ENCODE assay signal across 17 mouse cellular contexts in genomic region chr12:59238434-59238833, GRCm38 (mm10). TPM values are rescaled to one million over a fixed set of nuclear protein-coding genes. Genes with fewer than 3 reads are reported as not detected.
DNase-seq lines count a peak whose midpoint lies in the region; TF ChIP-seq lines count a peak whose summit lies in the region.
"Had no signal": no experiment of that assay in that cellular context is flagged by ENCODE, and none has a peak within 500 bp of the region (broad histone marks: within the 10 kb centered on the region; RNA-seq: fewer than 3 reads in every experiment).

No protein-coding gene starts in this region.

- DNase-seq in layer of hippocampus, adult 2 months (ENCODE audit: low spot score in 2 of 2) = peak in 1 of 2 experiments; percentile 50
- DNase-seq in layer of hippocampus, postnatal 10 days (ENCODE audit: low spot score in 2 of 2) = no peak
- DNase-seq in left cerebral cortex, adult 2 months (ENCODE audit: extremely low spot score in 1 of 2, low spot score in 2 of 2) = no peak
- DNase-seq in left cerebral cortex, adult 11 months (ENCODE audit: low spot score) = no peak
- DNase-seq in brain, embryonic 14.5 days (ENCODE audit: low read depth) = peak; percentile 28
- DNase-seq in cerebellum, adult 11 months = no peak
- DNase-seq: adrenal gland, adult 2 months; adrenal gland, postnatal 10 days; adrenal gland, postnatal 25 days; cerebellum, adult 11-12 months; cerebellum, adult 2 months; cerebellum, adult 9-10 months; cerebellum, postnatal 10 days; cerebellum, postnatal 25 days had no signal

- no peak for TF ChIP-seq POLR2A in brain, embryonic 14.5 days (IDR thresholded peaks at IDR 0.05; ENCODE audit: borderline replicate concordance, extremely low read depth, insufficient read depth, insufficient read length, poor library complexity, severe bottlenecking)

- intact Hi-C loops in left cerebral cortex, adult 2 months (cut with DNase I) = loop anchor here (10.0 kb wide), 1 partner anchor 376 kb away; no protein-coding TSS in a partner anchor

- peak overlapping the region; percentile 83 for H3K27ac ChIP-seq in layer of hippocampus, adult 2 months
- H3K27ac ChIP-seq in left cerebral cortex, adult 2 months = no peak overlapping the region
- H3K27ac ChIP-seq: embryonic facial prominence, embryonic 10.5 days; embryonic facial prominence, embryonic 12.5 days; forebrain, embryonic 13.5 days had no signal

- TF ChIP-seq CTCF in layer of hippocampus, adult 2 months (conservative IDR thresholded peaks at IDR 0.05) = no peak
- TF ChIP-seq CTCF in left cerebral cortex, adult 2 months (IDR thresholded peaks at IDR 0.05) = no peak
- no peak for TF ChIP-seq CTCF in brain, embryonic 14.5 days (IDR thresholded peaks at IDR 0.05; ENCODE audit: borderline replicate concordance, extremely low read depth, insufficient read depth, insufficient read length)

- H3K4me3 ChIP-seq in layer of hippocampus, adult 2 months = no peak overlapping the region
- H3K4me3 ChIP-seq in left cerebral cortex, adult 2 months = peak overlapping the region; percentile 11; the same call in 1 of the 2 replicates
- H3K4me3 ChIP-seq: embryonic facial prominence, embryonic 10.5 days; embryonic facial prominence, embryonic 12.5 days; forebrain, embryonic 13.5 days had no signal

RNA-seq across cellular contexts. Expression of gene Fbxo33, which starts 18.9 kb away (rescaled TPM):
- 10 to 100 TPM; 55.9 to 61.1 TPM for total RNA-seq in layer of hippocampus, adult 2 months (2021)
- total RNA-seq in layer of hippocampus, postnatal 10 days (2021) = 10 to 100 TPM; 19.1 to 20.6 TPM
- total RNA-seq in left cerebral cortex, adult 2 months (2021) = 10 to 100 TPM; 64.8 to 71.4 TPM
- 15.2 and 15.3 TPM in 2 replicates for polyA plus RNA-seq in brain, embryonic 14.5 days (2012; rRNA removed)
